Mouse (Mus musculus): ENCODE measurements at regions not wholly inside any gene's neighbourhood (a gene's known extent, or its start where the extent isn't known, plus 50 kb on each side); places are given as distances from the start of the nearest gene placed in this dataset.
A peak's percentile ranks its signal among the peaks of the same experiment; 100 is the strongest.

- no peak for DNase-seq
These were observed 180.5 kb upstream of the Dlk1 start for GRCm38 (mm10) chr12:109272101-109272500.

- DNase-seq, result peak; percentile 55
These were observed 137.8 kb upstream of the Dlk1 start for GRCm38 (mm10) chr12:109314850-109315249.

GRCm38 (mm10) chr12:109325986-109326385, 126.6 kb upstream of the Dlk1 start:
- DNase-seq, result peak; percentile 10

GRCm38 (mm10) chr12:109371327-109371726, 81.3 kb upstream of the Dlk1 start:
- DNase-seq, result no peak

GRCm38 (mm10) chr12:109385794-109386193, 66.8 kb upstream of the Dlk1 start:
- DNase-seq, result no peak

- DNase-seq, result peak; percentile 43
These were observed 63.8 kb upstream of the Dlk1 start for GRCm38 (mm10) chr12:109388791-109389190.

- DNase-seq, result no peak
These were observed 62.2 kb upstream of the Dlk1 start for GRCm38 (mm10) chr12:109390388-109390920.

- no peak for DNase-seq
These were observed 61.6 kb upstream of the Dlk1 start for GRCm38 (mm10) chr12:109390978-109391377.

GRCm38 (mm10) chr12:109393326-109393725, 59.3 kb upstream of the Dlk1 start:
- DNase-seq, result no peak

- peak; percentile 89 for DNase-seq
These were observed 58.8 kb upstream of the Dlk1 start for GRCm38 (mm10) chr12:109393795-109394194.

GRCm38 (mm10) chr12:109394396-109394795, 58.2 kb upstream of the Dlk1 start:
- no peak for DNase-seq

GRCm38 (mm10) chr12:109396614-109397013, 56.0 kb upstream of the Dlk1 start:
- no peak for DNase-seq

- no peak for DNase-seq
These were observed 55.2 kb upstream of the Dlk1 start for GRCm38 (mm10) chr12:109397175-109398058.

GRCm38 (mm10) chr12:109398473-109398872, 54.1 kb upstream of the Dlk1 start:
- DNase-seq, result no peak

- peak; percentile 55 for DNase-seq
These were observed 53.7 kb upstream of the Dlk1 start for GRCm38 (mm10) chr12:109398951-109399350.

- DNase-seq, result peak; percentile 44
These were observed 53.0 kb upstream of the Dlk1 start for GRCm38 (mm10) chr12:109399591-109399990.

GRCm38 (mm10) chr12:109400041-109400440, 52.6 kb upstream of the Dlk1 start:
- DNase-seq, result no peak

- peak; percentile 75 for DNase-seq
These were observed 51.6 kb upstream of the Dlk1 start for GRCm38 (mm10) chr12:109400936-109401586.

GRCm38 (mm10) chr12:109401696-109402095, 50.9 kb upstream of the Dlk1 start:
- no peak for DNase-seq

GRCm38 (mm10) chr12:109402226-109402625, 50.4 kb upstream of the Dlk1 start:
- DNase-seq, result peak; percentile 72
